ENCODE assay signal across 26 mouse cellular contexts in the genomic region with DNA sequence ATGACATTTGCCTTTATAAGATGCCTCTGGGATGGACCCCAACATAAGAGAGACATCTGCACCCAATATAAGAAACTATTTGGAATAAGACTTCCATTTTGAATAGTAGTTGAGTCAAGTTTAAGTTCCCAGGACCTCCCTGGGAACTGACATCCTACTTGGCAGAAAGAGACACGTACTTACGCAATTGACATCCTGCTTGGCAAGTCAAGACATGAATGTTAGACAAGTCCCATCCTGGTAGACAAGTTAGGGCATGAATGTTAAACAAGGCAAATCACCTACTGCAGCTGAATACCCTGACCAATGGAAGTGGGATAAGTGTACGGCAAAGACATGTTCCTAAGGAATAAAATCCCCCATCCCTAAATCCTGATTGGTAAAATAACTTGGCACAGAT. TPM values are rescaled to one million over a fixed set of nuclear protein-coding genes. Genes with fewer than 3 reads are reported as not detected.
A peak's percentile ranks its signal among the peaks of the same experiment; 100 is the strongest.
DNase-seq lines count a peak whose midpoint lies in the region; ATAC-seq and TF ChIP-seq lines count a peak whose summit lies in the region.
"Had no signal": no experiment of that assay in that cellular context is flagged by ENCODE, and none has a peak within 500 bp of the region (broad histone marks: within the 10 kb centered on the region; RNA-seq: fewer than 3 reads in every experiment).

No protein-coding gene starts in this region.

- TF ChIP-seq CTCF in heart, adult 2 months (IDR thresholded peaks at IDR 0.05) = no peak

- no peak for TF ChIP-seq POLR2A in heart, adult 2 months (IDR thresholded peaks at IDR 0.05; ENCODE audit: insufficient read depth, low read depth, low read length)

- peak; percentile 54 for DNase-seq in heart, adult 11 months
- no peak for DNase-seq in heart, adult 2 months
- DNase-seq in 416B (ENCODE audit: low read depth) = peak; percentile 60
- DNase-seq in adipocyte (ENCODE audit: low spot score) = peak; percentile 82
- DNase-seq in hindbrain, embryonic 11.5 days (ENCODE audit: low spot score) = no peak
- DNase-seq in left cerebral cortex, postnatal 10 days (ENCODE audit: extremely low spot score in 1 of 2, low spot score in 2 of 2) = no peak
- DNase-seq: adrenal gland, adult 8-10 months; cerebellum, adult 18-20 months; cerebellum, adult 9-11 months; cerebellum, postnatal 36 days; gastrocnemius, postnatal 36 days; kidney, adult 11 months had no signal

- no peak overlapping the region for H3K4me3 ChIP-seq in heart, adult 2 months
- no peak overlapping the region for H3K4me3 ChIP-seq in hindbrain, embryonic 11.5 days (ENCODE audit: low read depth, low read length)
- H3K4me3 ChIP-seq: embryonic facial prominence, embryonic 10.5 days; forebrain, embryonic 10.5 days; heart, embryonic 12.5 days; hindbrain, embryonic 12.5 days had no signal

- no peak overlapping the region for H3K9ac ChIP-seq in heart, adult 2 months (ENCODE audit: low read depth, low read length)
- no peak overlapping the region for H3K9ac ChIP-seq in hindbrain, embryonic 11.5 days (ENCODE audit: low read depth, low read length)
- H3K9ac ChIP-seq: heart, embryonic 12.5 days; hindbrain, embryonic 12.5 days had no signal

- H3K4me2 ChIP-seq in hindbrain, embryonic 11.5 days (replicated peaks; ENCODE audit: low read depth, low read length) = no peak overlapping the region
- H3K4me2 ChIP-seq: heart, embryonic 12.5 days; hindbrain, embryonic 12.5 days had no signal

- H3K36me3 ChIP-seq in heart, adult 2 months (ENCODE audit: control insufficient read depth, insufficient read depth, low read length) = no peaks in the 10 kb centered on the region
- no peaks in the 10 kb centered on the region for H3K36me3 ChIP-seq in hindbrain, embryonic 11.5 days (ENCODE audit: control insufficient read depth, insufficient read depth, low read length)
- H3K36me3 ChIP-seq: embryonic facial prominence, embryonic 10.5 days; forebrain, embryonic 10.5 days; heart, embryonic 12.5 days; hindbrain, embryonic 12.5 days had no signal

- H3K79me2 ChIP-seq in heart, adult 2 months (replicated peaks; ENCODE audit: control insufficient read depth, insufficient read depth, low read length) = no peaks in the 10 kb centered on the region

- no peak overlapping the region for H3K27ac ChIP-seq in heart, adult 2 months
- H3K27ac ChIP-seq in hindbrain, embryonic 11.5 days (ENCODE audit: low read depth, low read length) = no peak overlapping the region
- H3K27ac ChIP-seq: embryonic facial prominence, embryonic 10.5 days; forebrain, embryonic 10.5 days; hindbrain, embryonic 12.5 days; hindbrain, postnatal 0 days had no signal

- H3K27me3 ChIP-seq in heart, adult 2 months (ENCODE audit: control insufficient read depth, insufficient read depth, low read length) = no peaks in the 10 kb centered on the region
- H3K27me3 ChIP-seq in hindbrain, embryonic 11.5 days (ENCODE audit: control insufficient read depth, insufficient read depth, low read length) = no peaks in the 10 kb centered on the region
- H3K27me3 ChIP-seq: hindbrain, embryonic 12.5 days had no signal

- no peak for ATAC-seq in hindbrain, embryonic 11.5 days (ENCODE audit: low FRiP score)
- no peak for ATAC-seq in megakaryocyte, adult 5-6 weeks (ENCODE audit: poor library complexity, severe bottlenecking)
- ATAC-seq: forebrain, embryonic 14.5 days; hindbrain, postnatal 0 days had no signal

- H3K9me3 ChIP-seq in hindbrain, embryonic 11.5 days (ENCODE audit: control insufficient read depth, low read length) = no peaks in the 10 kb centered on the region
- H3K9me3 ChIP-seq: embryonic facial prominence, embryonic 10.5 days; forebrain, embryonic 10.5 days; hindbrain, embryonic 12.5 days had no signal

- no peak for TF ChIP-seq EP300 in heart, adult 2 months (IDR thresholded peaks at IDR 0.05; ENCODE audit: insufficient read depth, low read depth, low read length)

- H3K4me1 ChIP-seq in heart, adult 2 months (ENCODE audit: control insufficient read depth, insufficient read depth, low read length) = peaks cover 1% of the 10 kb centered on the region; the same call in 1 of the 2 replicates
- H3K4me1 ChIP-seq in hindbrain, embryonic 11.5 days (replicated peaks; ENCODE audit: control insufficient read depth, insufficient read depth, low read length) = no peaks in the 10 kb centered on the region
- H3K4me1 ChIP-seq: embryonic facial prominence, embryonic 10.5 days; forebrain, embryonic 10.5 days; hindbrain, embryonic 12.5 days had no signal

- 83% methylated on average over 3 of the region's 3 CpGs for WGBS in heart, adult 2 months
- WGBS in hindbrain, embryonic 11.5 days = 91% methylated on average over 3 of the region's 3 CpGs

- intact Hi-C loops in heart, adult 2 months (cut with DNase I) = no loop called here
- intact Hi-C loops in left cerebral cortex, postnatal 10 days (cut with DNase I) = no loop called here

RNA-seq across cellular contexts. Expression of gene Cryge, which starts 9.1 kb away (rescaled TPM):
- not detected for total RNA-seq in heart, adult 2 months (2021)
- polyA plus RNA-seq in heart, adult 2 months (2012; rRNA removed) = not detected in 2 replicates
- polyA plus RNA-seq in hindbrain, embryonic 11.5 days (2014; fragmentation: Nextera tagmentation; extraction: Ambion mirVana) = 0.33 TPM in 1 of 2 replicates, not detected in the other
- not detected in 2 replicates for total RNA-seq in megakaryocyte, adult 5-6 weeks (2015)
- not detected in 2 replicates for total RNA-seq in megakaryocyte, adult 5-6 weeks (2017)
- not detected for total RNA-seq in left cerebral cortex, postnatal 10 days (2021)
- total RNA-seq: gastrocnemius, adult 8-10 months; gastrocnemius, postnatal 36 days; heart, adult 8-10 months; heart, postnatal 25 days; hindbrain, postnatal 0 days; MEL had no signal
- polyA plus RNA-seq: forebrain, embryonic 14.5 days; heart, embryonic 12.5 days; heart, embryonic 16.5 days; hindbrain, embryonic 12.5 days; hindbrain, postnatal 0 days; intestine, embryonic 14.5 days had no signal

RNA-seq across cellular contexts. Expression of gene Akr1cl, which starts 9.3 kb away (rescaled TPM):
- total RNA-seq in heart, adult 2 months (2021) = not detected
- 0.10 and 0.35 TPM in 2 replicates for polyA plus RNA-seq in heart, adult 2 months (2012; rRNA removed)
- 0.36 and 0.68 TPM in 2 replicates for polyA plus RNA-seq in hindbrain, embryonic 11.5 days (2014; fragmentation: Nextera tagmentation; extraction: Ambion mirVana)
- total RNA-seq in megakaryocyte, adult 5-6 weeks (2015) = not detected in 2 replicates
- not detected in 2 replicates for total RNA-seq in megakaryocyte, adult 5-6 weeks (2017)
- not detected for total RNA-seq in left cerebral cortex, postnatal 10 days (2021)
- total RNA-seq: gastrocnemius, postnatal 36 days; heart, postnatal 25 days; hindbrain, postnatal 0 days; MEL had no signal
- polyA plus RNA-seq: forebrain, embryonic 14.5 days had no signal

RNA-seq across cellular contexts. Expression of gene Crygd, which starts 21.4 kb away (rescaled TPM):
- total RNA-seq in heart, adult 2 months (2021) = not detected
- not detected in 2 replicates for polyA plus RNA-seq in heart, adult 2 months (2012; rRNA removed)
- not detected in 2 replicates for polyA plus RNA-seq in hindbrain, embryonic 11.5 days (2014; fragmentation: Nextera tagmentation; extraction: Ambion mirVana)
- total RNA-seq in megakaryocyte, adult 5-6 weeks (2015) = not detected in 2 replicates
- total RNA-seq in megakaryocyte, adult 5-6 weeks (2017) = not detected in 2 replicates
- not detected for total RNA-seq in left cerebral cortex, postnatal 10 days (2021)
- total RNA-seq: gastrocnemius, adult 8-10 months; gastrocnemius, postnatal 36 days; heart, adult 8-10 months; heart, postnatal 25 days; hindbrain, postnatal 0 days; MEL had no signal
- polyA plus RNA-seq: embryonic facial prominence, embryonic 10.5 days; embryonic facial prominence, embryonic 14.5 days; forebrain, embryonic 10.5 days; forebrain, embryonic 14.5 days; heart, embryonic 12.5 days; heart, embryonic 16.5 days; hindbrain, embryonic 12.5 days; hindbrain, postnatal 0 days; intestine, embryonic 14.5 days had no signal

RNA-seq across cellular contexts. Expression of gene Crygc, which starts 31.7 kb away (rescaled TPM):
- total RNA-seq in heart, adult 2 months (2021) = not detected
- not detected in 2 replicates for polyA plus RNA-seq in heart, adult 2 months (2012; rRNA removed)
- not detected in 2 replicates for polyA plus RNA-seq in hindbrain, embryonic 11.5 days (2014; fragmentation: Nextera tagmentation; extraction: Ambion mirVana)
- total RNA-seq in megakaryocyte, adult 5-6 weeks (2015) = not detected in 2 replicates
- not detected in 2 replicates for total RNA-seq in megakaryocyte, adult 5-6 weeks (2017)
- not detected for total RNA-seq in left cerebral cortex, postnatal 10 days (2021)
- total RNA-seq: adrenal gland, adult 8-10 months; gastrocnemius, adult 8-10 months; gastrocnemius, postnatal 36 days; heart, adult 8-10 months; heart, postnatal 25 days; hindbrain, postnatal 0 days; MEL had no signal
- polyA plus RNA-seq: embryonic facial prominence, embryonic 10.5 days; embryonic facial prominence, embryonic 14.5 days; forebrain, embryonic 14.5 days; heart, embryonic 12.5 days; heart, embryonic 16.5 days; hindbrain, embryonic 12.5 days; hindbrain, postnatal 0 days; intestine, embryonic 14.5 days had no signal

RNA-seq across cellular contexts. Expression of gene Crygb, which starts 40.3 kb away (rescaled TPM):
- total RNA-seq in heart, adult 2 months (2021) = not detected
- not detected in 2 replicates for polyA plus RNA-seq in heart, adult 2 months (2012; rRNA removed)
- not detected in 2 replicates for polyA plus RNA-seq in hindbrain, embryonic 11.5 days (2014; fragmentation: Nextera tagmentation; extraction: Ambion mirVana)
- total RNA-seq in megakaryocyte, adult 5-6 weeks (2015) = not detected in 2 replicates
- not detected in 2 replicates for total RNA-seq in megakaryocyte, adult 5-6 weeks (2017)
- total RNA-seq in left cerebral cortex, postnatal 10 days (2021) = not detected
- total RNA-seq: adrenal gland, adult 8-10 months; gastrocnemius, adult 8-10 months; gastrocnemius, postnatal 36 days; heart, adult 8-10 months; heart, postnatal 25 days; hindbrain, postnatal 0 days; MEL had no signal
- polyA plus RNA-seq: embryonic facial prominence, embryonic 10.5 days; embryonic facial prominence, embryonic 14.5 days; forebrain, embryonic 10.5 days; forebrain, embryonic 14.5 days; hindbrain, embryonic 12.5 days; intestine, embryonic 14.5 days had no signal

Comparison
In these comparisons a context has a peak if more than half of its experiments do, and no peak if none do; other contexts are left out.
1. DNase-seq: peak in heart, adult 11 months (single experiment), 416B (single experiment) and adipocyte (single experiment); none in heart, adult 2 months (0 of 2), hindbrain, embryonic 11.5 days (single experiment) and left cerebral cortex, postnatal 10 days (0 of 2).